Mouse (Mus musculus): ENCODE results near the gene Podn.

- TF ChIP-seq ZC3H11A (IDR thresholded peaks at IDR 0.05; ENCODE audit: low read depth, low read length) (no peak), ETS1 (IDR thresholded peaks at IDR 0.05; ENCODE audit: low read depth, low read length) (no peak), CTCF (IDR thresholded peaks at IDR 0.05 in 2 of 3, conservative IDR thresholded peaks at IDR 0.05 in 1 of 3; ENCODE audit: control insufficient read depth in 1 of 3, insufficient read depth in 1 of 3, low read depth in 2 of 3, low read length in 3 of 3, poor library complexity in 1 of 3, severe bottlenecking in 1 of 3) (no peak), ZNF384 (IDR thresholded peaks at IDR 0.05; ENCODE audit: low read depth, low read length) (no peak), MEF2A (IDR thresholded peaks at IDR 0.05; ENCODE audit: extremely low read depth, insufficient replicate concordance, low read depth, low read length, poor library complexity, severe bottlenecking) (no peak), ELF1 (IDR thresholded peaks at IDR 0.05; ENCODE audit: low read depth, low read length) (no peak), TBP (IDR thresholded peaks at IDR 0.05; ENCODE audit: low read depth, low read length) (no peak)
Observed at GRCm38 (mm10) chr4:108066569-108066968, 29.7 kb downstream of the Podn start.

All from MEL (cell line).